Mouse (Mus musculus): ENCODE results near the gene Trpm8.

Gene Trpm8

GRCm38 (mm10) chr1:88301121-88302014, 23.9 kb downstream of the Trpm8 start:
- no peak for DNase-seq (ENCODE audit: low read depth, low spot score)

- no peak for DNase-seq (ENCODE audit: low read depth, low spot score)
These were observed 24.7 kb downstream of the Trpm8 start for GRCm38 (mm10) chr1:88302057-88302740.

GRCm38 (mm10) chr1:88303762-88304161, 26.3 kb downstream of the Trpm8 start:
- no peak for DNase-seq (ENCODE audit: low read depth, low spot score)

- no peak for DNase-seq (ENCODE audit: low read depth, low spot score)
These were observed 27.0 kb downstream of the Trpm8 start for GRCm38 (mm10) chr1:88304261-88304985.

GRCm38 (mm10) chr1:88305018-88305795, 27.7 kb downstream of the Trpm8 start:
- DNase-seq (ENCODE audit: low read depth, low spot score) = no peak

GRCm38 (mm10) chr1:88306543-88306942, 29.1 kb downstream of the Trpm8 start:
- DNase-seq (ENCODE audit: low read depth, low spot score) = no peak

GRCm38 (mm10) chr1:88307180-88307579, 29.7 kb downstream of the Trpm8 start:
- DNase-seq (ENCODE audit: low read depth, low spot score) = no peak

- DNase-seq (ENCODE audit: low read depth, low spot score) = no peak
These were observed 31.6 kb downstream of the Trpm8 start for GRCm38 (mm10) chr1:88309020-88309419.

GRCm38 (mm10) chr1:88309905-88310304, 32.4 kb downstream of the Trpm8 start:
- DNase-seq (ENCODE audit: low read depth, low spot score) = no peak

- no peak for DNase-seq (ENCODE audit: low read depth, low spot score)
These were observed 32.9 kb downstream of the Trpm8 start for GRCm38 (mm10) chr1:88310349-88310748.

- no peak for DNase-seq (ENCODE audit: low read depth, low spot score)
These were observed 39.8 kb downstream of the Trpm8 start for GRCm38 (mm10) chr1:88317279-88317678.

- DNase-seq (ENCODE audit: low read depth, low spot score) = no peak
These were observed 41.1 kb downstream of the Trpm8 start for GRCm38 (mm10) chr1:88318531-88319060.

- DNase-seq (ENCODE audit: low read depth, low spot score) = no peak
These were observed 43.4 kb downstream of the Trpm8 start for GRCm38 (mm10) chr1:88320821-88321395.

GRCm38 (mm10) chr1:88322146-88322545, 44.7 kb downstream of the Trpm8 start:
- DNase-seq (ENCODE audit: low read depth, low spot score) = no peak

- no peak for DNase-seq (ENCODE audit: low read depth, low spot score)
These were observed 45.6 kb downstream of the Trpm8 start for GRCm38 (mm10) chr1:88323101-88323500.

GRCm38 (mm10) chr1:88339481-88339880, 62.0 kb downstream of the Trpm8 start:
- no peak for DNase-seq (ENCODE audit: low read depth, low spot score)

GRCm38 (mm10) chr1:88342615-88343014, 65.2 kb downstream of the Trpm8 start:
- DNase-seq (ENCODE audit: low read depth, low spot score) = no peak

GRCm38 (mm10) chr1:88345580-88345979, 68.1 kb downstream of the Trpm8 start:
- DNase-seq (ENCODE audit: low read depth, low spot score) = no peak

- DNase-seq (ENCODE audit: low read depth, low spot score) = no peak
These were observed 71.1 kb downstream of the Trpm8 start for GRCm38 (mm10) chr1:88348496-88349005.

- DNase-seq (ENCODE audit: low read depth, low spot score) = no peak
These were observed 73.3 kb downstream of the Trpm8 start for GRCm38 (mm10) chr1:88350761-88351160.

- DNase-seq (ENCODE audit: low read depth, low spot score) = no peak
These were observed 77.6 kb downstream of the Trpm8 start for GRCm38 (mm10) chr1:88355025-88355424.
